8 mouse cellular contexts compared by ENCODE assay signal in the genomic region with DNA sequence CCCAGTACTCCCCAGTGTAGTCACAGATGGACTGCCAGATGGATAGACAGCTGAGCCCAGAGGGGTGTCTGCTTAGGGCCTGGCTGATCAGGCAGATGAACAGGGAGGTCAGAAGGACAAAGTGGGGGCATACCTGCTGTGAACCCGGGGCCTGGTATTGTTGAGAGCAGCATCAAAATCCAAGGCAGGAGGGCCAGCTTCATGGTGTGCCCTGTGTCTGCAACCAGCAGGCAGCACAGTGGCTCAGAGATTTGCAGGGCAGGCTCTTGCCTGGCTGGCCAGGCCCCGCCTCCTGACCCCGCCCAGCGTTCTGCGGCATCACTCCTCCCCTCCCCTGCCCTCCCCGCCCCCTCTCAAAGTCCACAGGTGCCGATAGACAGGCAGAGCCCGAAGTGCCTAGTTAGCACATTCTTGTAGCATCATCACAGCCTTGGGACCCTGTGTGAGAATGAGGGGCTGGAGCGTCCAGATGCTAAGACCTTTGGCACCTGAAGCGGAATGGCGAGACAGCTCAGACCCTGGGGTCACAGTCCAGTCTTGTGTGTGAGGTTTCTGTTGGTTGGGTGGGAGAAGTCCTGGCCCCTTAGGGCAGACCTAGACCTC. TPM values are rescaled to one million over a fixed set of nuclear protein-coding genes. Genes with fewer than 3 reads are reported as not detected.
A peak's percentile ranks its signal among the peaks of the same experiment; 100 is the strongest.
DNase-seq lines count a peak whose midpoint lies in the region; ATAC-seq and TF ChIP-seq lines count a peak whose summit lies in the region.

A gene (minus strand): TSS at position 268 of the 603 bp plus-strand sequence.

- no peaks in the 10 kb centered on the region for H3K9me3 ChIP-seq in kidney, embryonic 14.5 days (ENCODE audit: control insufficient read depth, low read length)
- no peaks in the 10 kb centered on the region for H3K9me3 ChIP-seq in lung, postnatal 0 days (ENCODE audit: low read length)

- H3K4me3 ChIP-seq in kidney, embryonic 14.5 days (ENCODE audit: low read length): no peak within 1 kb of the TSS
- no peak within 1 kb of the TSS for H3K4me3 ChIP-seq in lung, postnatal 0 days (ENCODE audit: low read depth, low read length)

- peak; percentile 66 for DNase-seq in left cerebral cortex, postnatal 4 days
- DNase-seq in left cerebral cortex, adult 9 months (ENCODE audit: low spot score in 2 of 2): no peak
- peak; percentile 87 for DNase-seq in cerebellum, adult 8-10 months
- peak; percentile 41 for DNase-seq in forelimb bud, embryonic 11.5 days (ENCODE audit: low read depth, low spot score)
- peak; percentile 77 for DNase-seq in lung, postnatal 0 days (ENCODE audit: low spot score)
- peak; percentile 59 for DNase-seq in spleen, adult 12 weeks (ENCODE audit: low spot score)
- DNase-seq in layer of hippocampus, postnatal 36 days: no peak

- TF ChIP-seq EP300 in lung, postnatal 0 days (IDR thresholded peaks at IDR 0.05): no peak

- peaks cover 9% of the 10 kb centered on the region for H3K4me1 ChIP-seq in kidney, embryonic 14.5 days (ENCODE audit: control insufficient read depth, insufficient read depth, low read length)
- H3K4me1 ChIP-seq in lung, postnatal 0 days (ENCODE audit: insufficient read depth, low read depth, low read length): peaks cover 14% of the 10 kb centered on the region; the same call in 1 of the 2 replicates

- H3K36me3 ChIP-seq in kidney, embryonic 14.5 days (ENCODE audit: control insufficient read depth, insufficient read depth, low read length): peaks cover 2% of the 10 kb centered on the region; the same call in 1 of the 2 replicates
- no peaks in the 10 kb centered on the region for H3K36me3 ChIP-seq in lung, postnatal 0 days (ENCODE audit: insufficient read depth, low read length)

- no peaks in the 10 kb centered on the region for H3K27me3 ChIP-seq in kidney, embryonic 14.5 days (ENCODE audit: control insufficient read depth, insufficient read depth, low read length)
- H3K27me3 ChIP-seq in lung, postnatal 0 days (replicated peaks; ENCODE audit: insufficient read depth, low read length): no peaks in the 10 kb centered on the region

- WGBS in kidney, embryonic 14.5 days: 5% methylated on average over 11 of the region's 11 CpGs
- WGBS in lung, postnatal 0 days: 7% methylated on average over 10 of the region's 11 CpGs

- peak within 1 kb of the TSS; percentile 34 for H3K4me2 ChIP-seq in kidney, embryonic 14.5 days (replicated peaks; ENCODE audit: low read depth, low read length)
- H3K4me2 ChIP-seq in lung, postnatal 0 days (replicated peaks; ENCODE audit: low read depth, low read length): peak within 1 kb of the TSS; percentile 4; the same call in 1 of the 2 replicates

- H3K9ac ChIP-seq in kidney, embryonic 14.5 days (ENCODE audit: low read depth, low read length): no peak within 1 kb of the TSS
- H3K9ac ChIP-seq in lung, postnatal 0 days (replicated peaks; ENCODE audit: low read depth): no peak within 1 kb of the TSS

- H3K27ac ChIP-seq in kidney, embryonic 14.5 days (ENCODE audit: low read depth, low read length): 0 out of 2 replicates have a peak within 1 kb of the TSS, but pooled peaks have one; percentile 8
- H3K27ac ChIP-seq in lung, postnatal 0 days (ENCODE audit: low read length): peak within 1 kb of the TSS; percentile 32; the same call in 1 of the 2 replicates

- intact Hi-C loops in left cerebral cortex, postnatal 4 days (cut with DNase I): no loop called here

- TF ChIP-seq CTCF in lung, postnatal 0 days (IDR thresholded peaks at IDR 0.05): no peak

- ATAC-seq in kidney, embryonic 14.5 days (ENCODE audit: low FRiP score, low TSS enrichment): peak; percentile 63
- peak; percentile 50 for ATAC-seq in lung, postnatal 0 days

RNA-seq across cellular contexts. Expression of the gene that starts here (rescaled TPM):
- total RNA-seq in left cerebral cortex, postnatal 4 days (2021): 1 to 10 TPM; 1.6 to 2.5 TPM
- 4.2 and 9.2 TPM in 2 replicates for polyA plus RNA-seq in kidney, embryonic 14.5 days (2014; fragmentation: Nextera tagmentation; extraction: Ambion mirVana)
- polyA plus RNA-seq in lung, postnatal 0 days (2015; fragmentation: Nextera tagmentation; extraction: Ambion mirVana): 9.3 and 9.4 TPM in 2 replicates
- 1 to 10 TPM; 1.5 to 1.9 TPM for total RNA-seq in layer of hippocampus, postnatal 36 days (2021)

Comparison
In these comparisons a context has a peak if more than half of its experiments do, and no peak if none do; other contexts are left out.
1. DNase-seq: peak in left cerebral cortex, postnatal 4 days (single experiment), cerebellum, adult 8-10 months (single experiment), forelimb bud, embryonic 11.5 days (single experiment), lung, postnatal 0 days (single experiment) and spleen, adult 12 weeks (single experiment); none in left cerebral cortex, adult 9 months (0 of 2) and layer of hippocampus, postnatal 36 days (0 of 2).